Comparison of ENCODE assay signal across 28 mouse cellular contexts in genomic region chr10:118369518-118369917, GRCm38 (mm10). TPM values are rescaled to one million over a fixed set of nuclear protein-coding genes. Genes with fewer than 3 reads are reported as not detected.
DNase-seq lines count a peak whose midpoint lies in the region; ATAC-seq and TF ChIP-seq lines count a peak whose summit lies in the region.
"Had no signal": no experiment of that assay in that cellular context is flagged by ENCODE, and none has a peak within 500 bp of the region (broad histone marks: within the 10 kb centered on the region; RNA-seq: fewer than 3 reads in every experiment).

No protein-coding gene starts in this region.

- peak; percentile 53; the same call in 1 of the 2 replicates for ATAC-seq in midbrain, embryonic 13.5 days
- ATAC-seq in midbrain, embryonic 14.5 days (ENCODE audit: low FRiP score, low TSS enrichment) = no peak
- no peak for ATAC-seq in intestine, embryonic 15.5 days
- ATAC-seq: activated CD4-positive, CD25-positive, alpha-beta regulatory T cell, adult 4 months had no signal

- H3K36me3 ChIP-seq in midbrain, embryonic 13.5 days = no peaks in the 10 kb centered on the region
- no peaks in the 10 kb centered on the region for H3K36me3 ChIP-seq in midbrain, embryonic 14.5 days (ENCODE audit: control insufficient read depth, insufficient read depth, low read length)
- H3K36me3 ChIP-seq in ES-E14 (ENCODE audit: control insufficient read depth, insufficient read depth, low read length, poor library complexity, severe bottlenecking) = no peaks in the 10 kb centered on the region
- H3K36me3 ChIP-seq in intestine, embryonic 15.5 days = no peaks in the 10 kb centered on the region
- H3K36me3 ChIP-seq: embryonic facial prominence, embryonic 12.5 days; forebrain, embryonic 15.5 days had no signal

- peak; percentile 5 to 6 for DNase-seq in cerebellum, postnatal 10 days
- DNase-seq in cerebellum, postnatal 36 days = no peak
- DNase-seq in heart, adult 11 months = peak; percentile 60
- no peak for DNase-seq in heart, adult 9 months (ENCODE audit: low spot score in 2 of 2)
- no peak for DNase-seq in midbrain, embryonic 14.5 days
- no peak for DNase-seq in ES-E14 (ENCODE audit: low read depth, low spot score)
- DNase-seq: adrenal gland, adult 8-10 months; adrenal gland, postnatal 14 days; adrenal gland, postnatal 36 days; B cell, adult 2 months; cerebellum, adult 11-12 months; cerebellum, adult 2 months; cerebellum, adult 9-10 months; cerebellum, postnatal 14 days; forebrain, postnatal 0 days had no signal

- WGBS in midbrain, embryonic 13.5 days = 89% methylated on average over 9 of the region's 9 CpGs
- WGBS in midbrain, embryonic 14.5 days = 75% methylated on average over 9 of the region's 9 CpGs
- 93% methylated on average over 9 of the region's 9 CpGs for WGBS in intestine, embryonic 15.5 days

- no peak overlapping the region for H3K4me3 ChIP-seq in midbrain, embryonic 13.5 days (replicated peaks)
- no peak overlapping the region for H3K4me3 ChIP-seq in midbrain, embryonic 14.5 days (replicated peaks; ENCODE audit: low read depth, low read length)
- no peak overlapping the region for H3K4me3 ChIP-seq in ES-E14 (ENCODE audit: insufficient read depth in 1 of 2, low read depth in 1 of 2, low read length in 2 of 2, poor library complexity in 1 of 2, severe bottlenecking in 1 of 2)
- no peak overlapping the region for H3K4me3 ChIP-seq in intestine, embryonic 15.5 days (replicated peaks)
- H3K4me3 ChIP-seq: embryonic facial prominence, embryonic 12.5 days; forebrain, embryonic 13.5 days had no signal

- H3K27me3 ChIP-seq in midbrain, embryonic 13.5 days = no peaks in the 10 kb centered on the region
- no peaks in the 10 kb centered on the region for H3K27me3 ChIP-seq in midbrain, embryonic 14.5 days (ENCODE audit: control insufficient read depth, insufficient read depth, low read length)
- H3K27me3 ChIP-seq in intestine, embryonic 15.5 days (replicated peaks) = no peaks in the 10 kb centered on the region
- H3K27me3 ChIP-seq: CH12.LX; embryonic facial prominence, embryonic 12.5 days; forebrain, embryonic 13.5 days; forebrain, embryonic 15.5 days had no signal

- in situ Hi-C loops in ES-E14 (cut with MboI; ENCODE audit: low sequenced_read_pairs in 2 of 2, unreplicated experiment in 2 of 2) = no loop called here

- no peaks in the 10 kb centered on the region; the same call in 1 of the 2 replicates for H3K9me3 ChIP-seq in midbrain, embryonic 13.5 days
- no peaks in the 10 kb centered on the region for H3K9me3 ChIP-seq in midbrain, embryonic 14.5 days (ENCODE audit: control insufficient read depth, low read length)
- no peaks in the 10 kb centered on the region for H3K9me3 ChIP-seq in ES-E14 (ENCODE audit: control insufficient read depth, insufficient read depth, low read depth, low read length)
- H3K9me3 ChIP-seq in intestine, embryonic 15.5 days = no peaks in the 10 kb centered on the region
- H3K9me3 ChIP-seq: embryonic facial prominence, embryonic 12.5 days; forebrain, embryonic 13.5 days; forebrain, embryonic 15.5 days had no signal

- no peak overlapping the region for H3K9ac ChIP-seq in midbrain, embryonic 13.5 days (replicated peaks)
- H3K9ac ChIP-seq in midbrain, embryonic 14.5 days (replicated peaks; ENCODE audit: low read length) = no peak overlapping the region
- H3K9ac ChIP-seq in ES-E14 (ENCODE audit: insufficient read depth, low read depth, low read length, poor library complexity, severe bottlenecking) = no peak overlapping the region
- no peak overlapping the region for H3K9ac ChIP-seq in intestine, embryonic 15.5 days
- H3K9ac ChIP-seq: embryonic facial prominence, embryonic 12.5 days; forebrain, embryonic 15.5 days; forebrain, postnatal 0 days had no signal

- no peak overlapping the region for H3K27ac ChIP-seq in midbrain, embryonic 13.5 days
- no peak overlapping the region for H3K27ac ChIP-seq in midbrain, embryonic 14.5 days (replicated peaks; ENCODE audit: low read depth, low read length)
- no peak overlapping the region for H3K27ac ChIP-seq in ES-E14 (ENCODE audit: insufficient read depth, low read depth, low read length, poor library complexity, severe bottlenecking)
- no peak overlapping the region for H3K27ac ChIP-seq in intestine, embryonic 15.5 days
- H3K27ac ChIP-seq: embryonic facial prominence, embryonic 12.5 days; forebrain, embryonic 13.5 days; forebrain, embryonic 15.5 days had no signal

- no peak overlapping the region for H3K4me2 ChIP-seq in midbrain, embryonic 13.5 days (replicated peaks)
- H3K4me2 ChIP-seq in midbrain, embryonic 14.5 days (ENCODE audit: low read length) = no peak overlapping the region
- H3K4me2 ChIP-seq in intestine, embryonic 15.5 days (replicated peaks) = no peak overlapping the region

- no peaks in the 10 kb centered on the region for H3K4me1 ChIP-seq in midbrain, embryonic 13.5 days (replicated peaks)
- H3K4me1 ChIP-seq in midbrain, embryonic 14.5 days (ENCODE audit: control insufficient read depth, insufficient read depth, low read length) = no peaks in the 10 kb centered on the region
- no peaks in the 10 kb centered on the region for H3K4me1 ChIP-seq in ES-E14 (ENCODE audit: control insufficient read depth in 2 of 2, insufficient read depth in 2 of 2, low read length in 2 of 2, poor library complexity in 1 of 2)
- H3K4me1 ChIP-seq in intestine, embryonic 15.5 days (replicated peaks) = no peaks in the 10 kb centered on the region
- H3K4me1 ChIP-seq: embryonic facial prominence, embryonic 12.5 days; forebrain, embryonic 13.5 days; forebrain, embryonic 15.5 days had no signal

TF ChIP-seq in ES-E14, 5 proteins besides CTCF, POLR2A, EP300 and RAD21:
- no peak for TF ChIP-seq CHD2 (IDR thresholded peaks at IDR 0.05; ENCODE audit: low read depth, low read length)
- TF ChIP-seq MAFK (IDR thresholded peaks at IDR 0.05; ENCODE audit: insufficient read depth, low read depth, low read length) = peak; percentile 56; the same call in 1 of the 2 replicates

RNA-seq across cellular contexts. Expression of gene Gm9049, which starts 15.6 kb away (rescaled TPM):
- polyA plus RNA-seq in midbrain, embryonic 13.5 days (2015; fragmentation: Nextera tagmentation; extraction: Ambion mirVana) = not detected in 2 replicates
- not detected in 2 replicates for polyA plus RNA-seq in midbrain, embryonic 14.5 days (2014; fragmentation: Nextera tagmentation; extraction: Ambion mirVana)
- total RNA-seq in ES-E14 (2012; rRNA removed) = 0.71 and 1.1 TPM in 2 replicates
- not detected in 2 replicates for polyA plus RNA-seq in intestine, embryonic 15.5 days (2015; fragmentation: Nextera tagmentation; extraction: Ambion mirVana)
- total RNA-seq: adrenal gland, adult 18-20 months; adrenal gland, postnatal 14 days; adrenal gland, postnatal 36 days; forebrain, postnatal 0 days had no signal
- polyA plus RNA-seq: activated CD4-positive, CD25-positive, alpha-beta regulatory T cell, adult 4 months; embryonic facial prominence, embryonic 12.5 days; forebrain, embryonic 11.5 days; forebrain, embryonic 13.5 days; forebrain, embryonic 15.5 days; forebrain, postnatal 0 days had no signal

RNA-seq across cellular contexts. Expression of gene Gm9048, which starts 21.0 kb away (rescaled TPM):
- 0.14 TPM in 1 of 2 replicates, not detected in the other for polyA plus RNA-seq in midbrain, embryonic 13.5 days (2015; fragmentation: Nextera tagmentation; extraction: Ambion mirVana)
- not detected in 2 replicates for polyA plus RNA-seq in midbrain, embryonic 14.5 days (2014; fragmentation: Nextera tagmentation; extraction: Ambion mirVana)
- total RNA-seq in ES-E14 (2012; rRNA removed) = 1.0 and 1.6 TPM in 2 replicates
- not detected in 2 replicates for polyA plus RNA-seq in intestine, embryonic 15.5 days (2015; fragmentation: Nextera tagmentation; extraction: Ambion mirVana)
- total RNA-seq: adrenal gland, adult 18-20 months; adrenal gland, adult 8-10 months; adrenal gland, postnatal 14 days; adrenal gland, postnatal 36 days; CH12.LX; forebrain, postnatal 0 days; MEL had no signal
- polyA plus RNA-seq: CD4-positive, CD25-positive, alpha-beta regulatory T cell, adult 4 months; cerebellum, adult 2 months; cortical plate, adult 2 months; embryonic facial prominence, embryonic 12.5 days; embryonic facial prominence, embryonic 14.5 days; forebrain, embryonic 11.5 days; forebrain, embryonic 13.5 days; forebrain, postnatal 0 days had no signal

RNA-seq across cellular contexts. Expression of gene Gm9046, which starts 26.5 kb away (rescaled TPM):
- polyA plus RNA-seq in midbrain, embryonic 13.5 days (2015; fragmentation: Nextera tagmentation; extraction: Ambion mirVana) = not detected in 2 replicates
- polyA plus RNA-seq in midbrain, embryonic 14.5 days (2014; fragmentation: Nextera tagmentation; extraction: Ambion mirVana) = not detected in 2 replicates
- not detected in 2 replicates for total RNA-seq in ES-E14 (2012; rRNA removed)
- not detected in 2 replicates for polyA plus RNA-seq in intestine, embryonic 15.5 days (2015; fragmentation: Nextera tagmentation; extraction: Ambion mirVana)
- total RNA-seq: adrenal gland, adult 18-20 months; adrenal gland, adult 8-10 months; adrenal gland, postnatal 14 days; adrenal gland, postnatal 36 days; CH12.LX; forebrain, postnatal 0 days; MEL had no signal
- polyA plus RNA-seq: activated CD4-positive, CD25-positive, alpha-beta regulatory T cell, adult 4 months; cerebellum, adult 2 months; cortical plate, adult 2 months; embryonic facial prominence, embryonic 12.5 days; embryonic facial prominence, embryonic 14.5 days; forebrain, embryonic 11.5 days; forebrain, embryonic 13.5 days; forebrain, embryonic 15.5 days; forebrain, postnatal 0 days had no signal

RNA-seq across cellular contexts. Expression of gene Gm9045, which starts 31.9 kb away (rescaled TPM):
- not detected in 2 replicates for polyA plus RNA-seq in midbrain, embryonic 13.5 days (2015; fragmentation: Nextera tagmentation; extraction: Ambion mirVana)
- polyA plus RNA-seq in midbrain, embryonic 14.5 days (2014; fragmentation: Nextera tagmentation; extraction: Ambion mirVana) = not detected in 2 replicates
- total RNA-seq in ES-E14 (2012; rRNA removed) = 0.71 and 1.1 TPM in 2 replicates
- not detected in 2 replicates for polyA plus RNA-seq in intestine, embryonic 15.5 days (2015; fragmentation: Nextera tagmentation; extraction: Ambion mirVana)
- total RNA-seq: adrenal gland, adult 18-20 months; adrenal gland, postnatal 14 days; adrenal gland, postnatal 36 days; forebrain, postnatal 0 days had no signal
- polyA plus RNA-seq: activated CD4-positive, CD25-positive, alpha-beta regulatory T cell, adult 4 months; embryonic facial prominence, embryonic 12.5 days; forebrain, embryonic 11.5 days; forebrain, embryonic 13.5 days; forebrain, embryonic 15.5 days; forebrain, postnatal 0 days had no signal

RNA-seq across cellular contexts. Expression of gene Gm9044, which starts 37.3 kb away (rescaled TPM):
- 0.11 TPM in 1 of 2 replicates, not detected in the other for polyA plus RNA-seq in midbrain, embryonic 13.5 days (2015; fragmentation: Nextera tagmentation; extraction: Ambion mirVana)
- not detected in 2 replicates for polyA plus RNA-seq in midbrain, embryonic 14.5 days (2014; fragmentation: Nextera tagmentation; extraction: Ambion mirVana)
- total RNA-seq in ES-E14 (2012; rRNA removed) = 0.54 and 0.90 TPM in 2 replicates
- polyA plus RNA-seq in intestine, embryonic 15.5 days (2015; fragmentation: Nextera tagmentation; extraction: Ambion mirVana) = not detected in 2 replicates
- total RNA-seq: adrenal gland, adult 18-20 months; adrenal gland, adult 8-10 months; adrenal gland, postnatal 14 days; adrenal gland, postnatal 36 days; CH12.LX; forebrain, postnatal 0 days; MEL had no signal
- polyA plus RNA-seq: activated CD4-positive, CD25-positive, alpha-beta regulatory T cell, adult 4 months; CD4-positive, CD25-positive, alpha-beta regulatory T cell, adult 4 months; cerebellum, adult 2 months; cortical plate, adult 2 months; embryonic facial prominence, embryonic 14.5 days; forebrain, embryonic 11.5 days; forebrain, embryonic 13.5 days; forebrain, embryonic 15.5 days; forebrain, postnatal 0 days had no signal

Comparison
In these comparisons a context has a peak if more than half of its experiments do, and no peak if none do; other contexts are left out.
1. DNase-seq: peak in cerebellum, postnatal 10 days (2 of 2) and heart, adult 11 months (single experiment); none in cerebellum, postnatal 36 days (0 of 2), heart, adult 9 months (0 of 2), midbrain, embryonic 14.5 days (single experiment) and ES-E14 (single experiment).